Mouse (Mus musculus) hindbrain, postnatal 0 days (tissue): Measurements from ENCODE around the gene Apela. TPM values are rescaled to one million over a fixed set of nuclear protein-coding genes. Genes with fewer than 3 reads are reported as not detected.

ENCODE experiments used
- ATAC-seq: fragments of 200-750 bp; cut with Nextera tagmentation; 2 replicates; pipeline ENCODE4 v1.8.0; 2017; ENCODE audit warnings: mild to moderate bottlenecking, moderate TSS enrichment, moderate library complexity
- DNase-seq: peaks from one replicate; pipeline ENCODE4 v3.0.0-alpha.2; 2015; ENCODE audit warnings: low spot score
- H3K27ac ChIP-seq: fragments of 300-500 bp; sonication (generic); 2 replicates; pipeline ENCODE4 v1.5.1; 2014; ENCODE audit warnings: mild to moderate bottlenecking
- H3K27me3 ChIP-seq: fragments of 300-500 bp; sonication (generic); 2 replicates; pipeline ENCODE4 v1.6.1; 2014; ENCODE audit warnings: low read length, mixed read lengths; ENCODE audit not compliant: insufficient read depth
- H3K36me3 ChIP-seq: fragments of 300-500 bp; sonication (generic); 2 replicates; pipeline ENCODE4 v1.6.1; 2014; ENCODE audit warnings: low read length, mixed read lengths; ENCODE audit not compliant: insufficient read depth
- H3K4me1 ChIP-seq: fragments of 300-500 bp; sonication (generic); 2 replicates; pipeline ENCODE4 v1.6.1; 2014; ENCODE audit warnings: antibody characterized with exemption, low read length, mixed read lengths; ENCODE audit not compliant: insufficient read depth
- H3K4me2 ChIP-seq: fragments of 300-500 bp; sonication (generic); 2 replicates; pipeline ENCODE4 v1.6.1; 2014; ENCODE audit warnings: low read depth, mild to moderate bottlenecking, low read length, moderate library complexity, mixed read lengths
- H3K4me3 ChIP-seq: fragments of 300-500 bp; sonication (generic); 2 replicates; pipeline ENCODE4 v1.5.1; 2014; ENCODE audit warnings: low read length
- H3K9ac ChIP-seq: fragments of 300-500 bp; sonication (generic); replicated peaks from 2 replicates; pipeline ENCODE4 v1.6.1; 2014; ENCODE audit warnings: mild to moderate bottlenecking, low read length, moderate library complexity, mixed read lengths
- H3K9me3 ChIP-seq: fragments of 300-500 bp; sonication (generic); 2 replicates; pipeline ENCODE4 v1.6.1; 2016; ENCODE audit warnings: low read length, mixed read lengths
- CTCF ChIP-seq: IDR thresholded peaks from 2 replicates; pipeline ENCODE4 v1.5.1; 2016; ENCODE audit warnings: antibody characterized with exemption, control low read depth, low read depth
- WGBS: fragments of 180-500 bp; shearing (Covaris S2); extraction: QIAGEN DNeasy Blood & Tissue Kit; methylation state at CpG from one replicate; pipeline ENCODE4 v1.1.7; 2014; 5-methylcytosine and 5-hydroxymethylcytosine counted together
- polyA plus RNA-seq: library from polyadenylated mRNA; unstranded; fragments of >200 nt; fragmentation: Nextera tagmentation; extraction: Ambion mirVana; gene quantifications from 2 replicates; pipeline ENCODE4 v1.2.1, GENCODE M21; 2015
- total RNA-seq: library from RNA; depleted of rRNA; stranded (reverse); fragments of >200 nt; gene quantifications from 2 replicates; pipeline ENCODE4 v1.2.3, GENCODE M21; 2014

Apela gene
- total and polyA plus RNA-seq, 2 experiments from 2014 or later: 0.66 to 1.3 TPM

DNA sequence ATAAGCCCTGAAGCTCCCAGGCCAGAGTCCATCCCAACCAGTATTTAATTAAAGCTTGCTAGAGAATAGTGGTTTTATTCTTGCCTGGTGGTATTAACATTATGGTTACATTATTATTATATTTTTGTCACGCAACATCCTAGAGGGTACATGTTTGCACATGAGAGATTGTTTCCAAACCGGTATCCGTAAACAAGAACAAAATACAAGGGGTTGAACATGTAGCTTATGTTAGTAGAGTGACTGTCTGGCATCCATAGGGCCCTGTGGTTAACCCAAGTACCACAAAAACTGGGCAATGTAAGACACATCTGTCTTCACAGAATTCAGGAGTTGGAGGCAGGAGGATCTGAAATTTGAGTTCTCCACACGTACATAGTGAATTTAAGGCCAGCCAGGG, 29.9 kb upstream of the Apela start:
- H3K27ac ChIP-seq: no peak overlapping the region
- no peak overlapping the region for H3K4me2 ChIP-seq
- H3K9ac ChIP-seq: no peak overlapping the region
- no peak for TF ChIP-seq CTCF
- H3K27me3 ChIP-seq: no peaks in the 10 kb centered on the region
- no peaks in the 10 kb centered on the region for H3K4me1 ChIP-seq
- 93% methylated on average over 4 of the region's 4 CpGs for WGBS
- DNase-seq (no peak), ATAC-seq (no peak)
- no peaks in the 10 kb centered on the region for H3K36me3 ChIP-seq
- no peak overlapping the region for H3K4me3 ChIP-seq
- no peaks in the 10 kb centered on the region for H3K9me3 ChIP-seq

DNA sequence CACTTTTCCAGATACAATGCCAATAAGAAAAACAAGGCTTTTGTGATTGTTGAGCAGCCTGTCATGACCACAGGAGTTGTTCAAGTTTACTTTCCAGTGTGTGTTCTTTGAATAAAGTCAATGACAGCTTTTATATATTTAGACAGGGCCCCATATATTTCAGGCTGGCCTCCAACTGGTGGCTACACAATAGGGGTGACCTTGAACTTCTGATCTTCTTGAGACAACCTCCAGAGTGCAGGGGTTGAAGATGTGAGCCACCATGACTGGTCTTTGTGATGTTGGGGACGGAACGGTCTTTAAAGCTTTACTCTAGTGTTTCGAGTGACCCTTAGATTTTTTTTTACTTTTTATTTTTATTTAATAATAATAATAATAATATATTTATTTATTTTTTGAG, 28.5 kb upstream of the Apela start:
- ATAC-seq: no peak
- no peak for DNase-seq

GRCm38 (mm10) chr8:65064071-65064470, 26.9 kb upstream of the Apela start:
- Histone ChIP-seq H3K9ac (no peak overlapping the region), H3K27me3 (no peaks in the 10 kb centered on the region), H3K27ac (no peak overlapping the region), H3K36me3 (no peaks in the 10 kb centered on the region), H3K4me1 (no peaks in the 10 kb centered on the region), H3K9me3 (no peaks in the 10 kb centered on the region), H3K4me2 (no peak overlapping the region), H3K4me3 (no peak overlapping the region)
- ATAC-seq (no peak), DNase-seq (no peak)
- 49% methylated on average over 2 of the region's 2 CpGs for WGBS
- no peak for TF ChIP-seq CTCF

More for the DNA sequence above, 28.5 kb upstream of the Apela start:
- Histone ChIP-seq H3K9me3 (no peaks in the 10 kb centered on the region), H3K27ac (no peak overlapping the region), H3K4me1 (no peaks in the 10 kb centered on the region), H3K4me3 (no peak overlapping the region), H3K9ac (no peak overlapping the region), H3K36me3 (no peaks in the 10 kb centered on the region), H3K4me2 (no peak overlapping the region), H3K27me3 (no peaks in the 10 kb centered on the region)
- no peak for TF ChIP-seq CTCF
- WGBS: 95% methylated on average over 3 of the region's 3 CpGs

DNA sequence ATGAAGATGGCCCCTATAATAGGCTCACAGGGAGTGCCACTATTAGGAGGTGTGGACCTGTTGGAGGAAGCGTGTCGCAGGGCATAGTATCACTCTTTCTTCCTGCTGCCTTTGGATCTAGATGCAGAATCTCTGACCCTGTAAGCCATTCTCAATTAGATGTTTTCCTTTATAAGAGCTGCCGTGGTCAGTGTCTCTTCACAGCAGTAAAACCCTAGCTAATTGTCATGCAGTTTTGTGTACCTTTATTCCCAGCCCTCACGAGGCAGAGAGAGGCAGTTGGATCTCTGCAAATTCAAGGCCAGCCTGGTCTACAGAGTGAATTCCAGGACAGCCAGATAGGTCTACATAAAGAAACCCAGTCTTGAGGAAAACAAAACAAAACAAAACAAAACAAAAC, 25.1 kb upstream of the Apela start:
- TF ChIP-seq CTCF: no peak
- 68% methylated on average over 4 of the region's 4 CpGs for WGBS
- H3K9ac ChIP-seq: no peak overlapping the region

DNA sequence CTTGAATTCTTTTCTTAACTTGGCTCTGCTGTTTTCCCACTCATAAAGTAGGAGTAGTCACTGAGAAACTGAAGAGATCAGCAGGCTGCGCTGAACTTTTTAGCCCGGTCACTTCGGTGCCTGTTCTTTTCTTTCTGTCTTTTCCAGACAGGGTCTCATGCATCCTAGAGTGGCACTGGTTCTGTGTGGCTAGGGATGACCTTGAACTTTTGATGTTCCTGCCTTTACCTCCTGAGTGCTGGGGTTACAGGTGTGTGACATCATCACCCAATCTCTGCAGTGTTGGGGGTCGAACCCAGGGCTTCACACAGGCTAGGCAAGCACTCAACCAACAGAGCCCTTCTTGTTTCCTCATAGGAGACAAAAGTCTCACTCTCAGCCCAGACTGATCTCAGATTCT, 19.6 kb upstream of the Apela start:
- no peak for TF ChIP-seq CTCF
- Histone ChIP-seq H3K36me3 (no peaks in the 10 kb centered on the region), H3K27ac (no peak overlapping the region), H3K9me3 (no peaks in the 10 kb centered on the region), H3K4me2 (no peak overlapping the region), H3K27me3 (no peaks in the 10 kb centered on the region), H3K4me3 (no peak overlapping the region), H3K9ac (no peak overlapping the region), H3K4me1 (no peaks in the 10 kb centered on the region)
- DNase-seq (no peak), ATAC-seq (no peak)
- WGBS: 94% methylated on average over 4 of the region's 4 CpGs

More for the DNA sequence above, 25.1 kb upstream of the Apela start:
- Histone ChIP-seq H3K4me3 (no peak overlapping the region), H3K4me2 (no peak overlapping the region), H3K4me1 (no peaks in the 10 kb centered on the region), H3K27me3 (no peaks in the 10 kb centered on the region), H3K27ac (no peak overlapping the region), H3K9me3 (no peaks in the 10 kb centered on the region), H3K36me3 (no peaks in the 10 kb centered on the region)
- ATAC-seq (no peak), DNase-seq (no peak)

DNA sequence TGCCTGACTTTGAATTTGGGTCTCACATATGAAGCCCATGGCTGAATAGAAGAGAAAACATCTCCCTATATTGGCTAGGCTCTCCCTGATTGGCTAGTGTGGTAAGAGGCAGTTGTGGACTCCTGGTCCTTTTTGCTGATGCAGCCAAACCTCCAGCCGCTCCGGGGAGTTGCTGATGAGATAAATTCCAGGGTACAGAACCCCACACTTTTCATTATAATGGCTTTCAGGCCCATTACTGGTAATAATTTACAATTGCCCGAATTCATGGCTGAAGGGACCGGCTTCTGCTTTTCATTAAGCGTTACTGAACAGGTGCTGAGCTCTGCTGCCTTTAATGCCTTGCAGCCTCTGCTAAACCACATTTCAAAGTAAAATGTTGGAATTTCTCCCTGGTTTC, 16.8 kb upstream of the Apela start:
- WGBS: 70% methylated on average over 5 of the region's 5 CpGs
- Histone ChIP-seq H3K4me1 (no peaks in the 10 kb centered on the region), H3K4me2 (no peak overlapping the region), H3K4me3 (no peak overlapping the region), H3K27me3 (no peaks in the 10 kb centered on the region), H3K36me3 (no peaks in the 10 kb centered on the region), H3K9ac (no peak overlapping the region), H3K9me3 (no peaks in the 10 kb centered on the region), H3K27ac (no peak overlapping the region)
- TF ChIP-seq CTCF: no peak
- ATAC-seq: no peak
- no peak for DNase-seq

GRCm38 (mm10) chr8:65053554-65053953, 16.4 kb upstream of the Apela start:
- ATAC-seq: no peak

More at GRCm38 (mm10) chr8:65053554-65053953, 16.4 kb upstream of the Apela start:
- no peak for DNase-seq
- no peaks in the 10 kb centered on the region for H3K4me1 ChIP-seq
- H3K4me2 ChIP-seq: no peak overlapping the region
- H3K27me3 ChIP-seq: no peaks in the 10 kb centered on the region
- no peak overlapping the region for H3K4me3 ChIP-seq
- H3K9me3 ChIP-seq: no peaks in the 10 kb centered on the region
- H3K36me3 ChIP-seq: no peaks in the 10 kb centered on the region
- no peak for TF ChIP-seq CTCF
- H3K27ac ChIP-seq: no peak overlapping the region
- H3K9ac ChIP-seq: no peak overlapping the region
- 97% methylated on average over 3 of the region's 3 CpGs for WGBS
